Mouse (Mus musculus): ENCODE data around the gene Ust. TPM values are rescaled to one million over a fixed set of nuclear protein-coding genes. Genes with fewer than 3 reads are reported as not detected.

The Ust gene
- polyA plus RNA-seq, 1 experiment from 2014 or later = 9.0 TPM

DNA sequence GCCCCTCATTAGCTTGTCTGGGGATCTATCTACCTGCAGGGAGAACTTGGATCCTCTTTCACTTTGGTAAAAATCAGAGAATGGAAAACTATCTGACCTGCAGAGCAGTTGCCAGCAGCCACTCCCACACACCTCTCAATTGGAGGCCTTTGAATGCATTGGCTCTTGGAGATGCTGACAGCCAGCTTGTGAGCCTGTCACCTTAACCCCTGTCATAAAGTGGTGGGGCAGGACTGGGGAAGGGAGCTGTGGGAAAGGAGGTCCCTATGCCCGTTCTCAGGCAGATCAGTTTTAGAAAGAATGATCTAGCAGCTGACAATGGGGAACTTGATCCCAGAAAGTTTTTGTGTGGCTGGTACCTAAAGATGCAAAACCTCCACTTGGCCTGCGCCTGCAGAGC, 31.2 kb downstream of the Ust start:
- WGBS = 39% methylated on average over 2 of the region's 2 CpGs
- Histone ChIP-seq H3K9ac (ENCODE audit: low read depth, low read length) (no peak overlapping the region), H3K4me3 (ENCODE audit: low read length) (no peak overlapping the region), H3K36me3 (ENCODE audit: control insufficient read depth, insufficient read depth, low read length) (no peaks in the 10 kb centered on the region), H3K27me3 (ENCODE audit: control insufficient read depth, insufficient read depth, low read length) (no peaks in the 10 kb centered on the region), H3K27ac (ENCODE audit: low read depth, low read length) (no peak overlapping the region), H3K4me2 (replicated peaks; ENCODE audit: low read depth, low read length) (no peak overlapping the region), H3K4me1 (ENCODE audit: control insufficient read depth, insufficient read depth, low read length) (no peaks in the 10 kb centered on the region), H3K9me3 (ENCODE audit: control insufficient read depth, low read length) (no peaks in the 10 kb centered on the region)
- no peak for ATAC-seq (ENCODE audit: low FRiP score, low TSS enrichment)

DNA sequence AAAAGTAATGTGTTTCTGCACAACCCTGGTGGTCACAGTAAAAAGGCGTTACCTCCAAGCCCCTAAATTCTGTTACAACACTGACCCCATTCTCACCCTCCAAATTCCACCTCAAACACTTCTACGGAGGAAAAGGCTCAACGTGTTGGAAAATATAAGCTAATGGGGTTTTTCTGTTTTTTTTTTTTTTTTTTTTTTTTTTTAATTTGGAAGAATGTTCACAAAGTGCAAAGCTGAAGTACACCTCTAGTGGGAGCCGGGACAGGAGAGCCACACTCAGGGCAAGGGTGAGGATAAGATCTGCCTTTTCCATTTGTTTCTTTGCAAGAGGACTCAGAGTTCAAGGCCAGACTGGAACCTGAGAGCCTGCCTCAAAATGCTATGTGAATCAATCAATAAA, 34.1 kb downstream of the Ust start:
- no peaks in the 10 kb centered on the region for H3K36me3 ChIP-seq (ENCODE audit: control insufficient read depth, insufficient read depth, low read length)
- ATAC-seq (ENCODE audit: low FRiP score, low TSS enrichment) = no peak
- H3K4me1 ChIP-seq (ENCODE audit: control insufficient read depth, insufficient read depth, low read length) = no peaks in the 10 kb centered on the region
- H3K4me3 ChIP-seq (ENCODE audit: low read length) = no peak overlapping the region
- H3K9ac ChIP-seq (ENCODE audit: low read depth, low read length) = no peak overlapping the region
- no peaks in the 10 kb centered on the region for H3K9me3 ChIP-seq (ENCODE audit: control insufficient read depth, low read length)
- H3K27me3 ChIP-seq (ENCODE audit: control insufficient read depth, insufficient read depth, low read length) = no peaks in the 10 kb centered on the region
- H3K4me2 ChIP-seq (replicated peaks; ENCODE audit: low read depth, low read length) = no peak overlapping the region
- no peak overlapping the region for H3K27ac ChIP-seq (ENCODE audit: low read depth, low read length)
- WGBS = 82% methylated on average over 4 of the region's 4 CpGs

GRCm38 (mm10) chr10:8482779-8483178, 35.8 kb downstream of the Ust start:
- WGBS = 92% methylated on average over 4 of the region's 4 CpGs
- no peak overlapping the region for H3K4me2 ChIP-seq (replicated peaks; ENCODE audit: low read depth, low read length)
- no peak for ATAC-seq (ENCODE audit: low FRiP score, low TSS enrichment)

DNA sequence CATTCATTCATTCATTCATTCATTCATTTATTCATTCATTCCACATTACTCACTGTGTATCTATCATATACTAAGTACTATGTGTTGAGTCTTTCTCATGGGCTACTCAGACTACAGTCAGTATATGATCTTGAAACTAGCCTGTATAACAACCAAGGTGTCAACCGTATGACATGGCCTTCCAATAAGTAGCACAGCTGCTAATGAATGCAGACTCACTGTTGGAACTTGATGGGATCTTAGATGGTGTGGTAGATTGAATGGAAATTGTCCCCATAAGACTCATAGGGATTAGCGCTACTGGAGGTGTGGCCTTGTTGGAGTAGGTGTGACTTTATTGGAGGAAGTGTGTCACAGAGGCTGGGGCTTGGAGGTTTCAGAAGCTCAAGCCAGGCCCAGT, 38.8 kb downstream of the Ust start:
- H3K4me2 ChIP-seq (replicated peaks; ENCODE audit: low read depth, low read length) = no peak overlapping the region
- 99% methylated on average over 2 of the region's 2 CpGs for WGBS
- no peak overlapping the region for H3K9ac ChIP-seq (ENCODE audit: low read depth, low read length)
- H3K9me3 ChIP-seq (ENCODE audit: control insufficient read depth, low read length) = no peaks in the 10 kb centered on the region
- H3K27ac ChIP-seq (ENCODE audit: low read depth, low read length) = no peak overlapping the region
- H3K36me3 ChIP-seq (ENCODE audit: control insufficient read depth, insufficient read depth, low read length) = no peaks in the 10 kb centered on the region
- H3K4me3 ChIP-seq (ENCODE audit: low read length) = no peak overlapping the region
- H3K4me1 ChIP-seq (ENCODE audit: control insufficient read depth, insufficient read depth, low read length) = no peaks in the 10 kb centered on the region
- no peak for ATAC-seq (ENCODE audit: low FRiP score, low TSS enrichment)
- H3K27me3 ChIP-seq (ENCODE audit: control insufficient read depth, insufficient read depth, low read length) = no peaks in the 10 kb centered on the region

More at GRCm38 (mm10) chr10:8482779-8483178, 35.8 kb downstream of the Ust start:
- Histone ChIP-seq H3K27me3 (ENCODE audit: control insufficient read depth, insufficient read depth, low read length) (no peaks in the 10 kb centered on the region), H3K9me3 (ENCODE audit: control insufficient read depth, low read length) (no peaks in the 10 kb centered on the region), H3K4me1 (ENCODE audit: control insufficient read depth, insufficient read depth, low read length) (no peaks in the 10 kb centered on the region), H3K36me3 (ENCODE audit: control insufficient read depth, insufficient read depth, low read length) (no peaks in the 10 kb centered on the region), H3K27ac (ENCODE audit: low read depth, low read length) (no peak overlapping the region), H3K9ac (ENCODE audit: low read depth, low read length) (no peak overlapping the region), H3K4me3 (ENCODE audit: low read length) (no peak overlapping the region)

- WGBS = 88% methylated on average over 8 of the region's 8 CpGs
- no peaks in the 10 kb centered on the region for H3K36me3 ChIP-seq (ENCODE audit: control insufficient read depth, insufficient read depth, low read length)
- H3K4me3 ChIP-seq (ENCODE audit: low read length) = no peak overlapping the region
- no peaks in the 10 kb centered on the region for H3K27me3 ChIP-seq (ENCODE audit: control insufficient read depth, insufficient read depth, low read length)
- ATAC-seq (ENCODE audit: low FRiP score, low TSS enrichment) = no peak
- no peaks in the 10 kb centered on the region for H3K4me1 ChIP-seq (ENCODE audit: control insufficient read depth, insufficient read depth, low read length)
- no peak overlapping the region for H3K4me2 ChIP-seq (replicated peaks; ENCODE audit: low read depth, low read length)
- H3K27ac ChIP-seq (ENCODE audit: low read depth, low read length) = no peak overlapping the region
- no peak overlapping the region for H3K9ac ChIP-seq (ENCODE audit: low read depth, low read length)
- H3K9me3 ChIP-seq (ENCODE audit: control insufficient read depth, low read length) = no peaks in the 10 kb centered on the region
Observed at GRCm38 (mm10) chr10:8477936-8478335, 40.7 kb downstream of the Ust start.

GRCm38 (mm10) chr10:8471995-8472394, 46.6 kb downstream of the Ust start:
- H3K27ac ChIP-seq (ENCODE audit: low read depth, low read length) = no peak overlapping the region
- no peak overlapping the region for H3K4me3 ChIP-seq (ENCODE audit: low read length)
- no peak overlapping the region for H3K4me2 ChIP-seq (replicated peaks; ENCODE audit: low read depth, low read length)
- H3K9ac ChIP-seq (ENCODE audit: low read depth, low read length) = no peak overlapping the region
- H3K27me3 ChIP-seq (ENCODE audit: control insufficient read depth, insufficient read depth, low read length) = no peaks in the 10 kb centered on the region
- no peaks in the 10 kb centered on the region for H3K9me3 ChIP-seq (ENCODE audit: control insufficient read depth, low read length)
- no peaks in the 10 kb centered on the region for H3K36me3 ChIP-seq (ENCODE audit: control insufficient read depth, insufficient read depth, low read length)
- WGBS = 90% methylated on average over 12 of the region's 12 CpGs
- no peak for ATAC-seq (ENCODE audit: low FRiP score, low TSS enrichment)
- H3K4me1 ChIP-seq (ENCODE audit: control insufficient read depth, insufficient read depth, low read length) = no peaks in the 10 kb centered on the region

- H3K27ac ChIP-seq (ENCODE audit: low read depth, low read length) = no peak overlapping the region
- ATAC-seq (ENCODE audit: low FRiP score, low TSS enrichment) = no peak
- H3K4me2 ChIP-seq (replicated peaks; ENCODE audit: low read depth, low read length) = no peak overlapping the region
- H3K4me1 ChIP-seq (ENCODE audit: control insufficient read depth, insufficient read depth, low read length) = no peaks in the 10 kb centered on the region
- H3K4me3 ChIP-seq (ENCODE audit: low read length) = no peak overlapping the region
- no peaks in the 10 kb centered on the region for H3K9me3 ChIP-seq (ENCODE audit: control insufficient read depth, low read length)
- H3K36me3 ChIP-seq (ENCODE audit: control insufficient read depth, insufficient read depth, low read length) = no peaks in the 10 kb centered on the region
- no peak overlapping the region for H3K9ac ChIP-seq (ENCODE audit: low read depth, low read length)
- WGBS = 84% methylated on average over 5 of the region's 5 CpGs
- no peaks in the 10 kb centered on the region for H3K27me3 ChIP-seq (ENCODE audit: control insufficient read depth, insufficient read depth, low read length)
Observed at GRCm38 (mm10) chr10:8471012-8471411, 47.6 kb downstream of the Ust start.

DNA sequence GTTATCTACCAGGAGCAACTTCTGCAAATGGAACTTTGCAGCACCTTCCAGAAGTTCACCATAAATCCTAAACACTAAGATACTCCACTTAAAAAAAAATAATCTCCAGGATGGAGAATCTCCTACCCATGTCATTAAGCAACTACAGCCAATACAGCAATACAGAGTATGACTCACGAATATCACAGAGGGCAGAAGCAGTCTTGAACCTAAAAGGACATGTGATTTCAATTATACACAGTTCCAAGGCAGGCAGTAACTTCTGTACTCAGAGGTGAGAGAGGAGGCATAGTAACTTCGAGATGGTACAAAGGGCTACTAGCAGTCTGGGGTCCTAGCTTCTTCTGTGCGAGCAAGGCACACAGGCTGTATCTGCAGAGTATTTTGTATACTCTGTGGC, 49.1 kb downstream of the Ust start:
- Histone ChIP-seq H3K9ac (ENCODE audit: low read depth, low read length) (no peak overlapping the region), H3K27me3 (ENCODE audit: control insufficient read depth, insufficient read depth, low read length) (no peaks in the 10 kb centered on the region), H3K4me3 (ENCODE audit: low read length) (no peak overlapping the region), H3K9me3 (ENCODE audit: control insufficient read depth, low read length) (no peaks in the 10 kb centered on the region), H3K27ac (ENCODE audit: low read depth, low read length) (no peak overlapping the region), H3K4me2 (replicated peaks; ENCODE audit: low read depth, low read length) (no peak overlapping the region), H3K4me1 (ENCODE audit: control insufficient read depth, insufficient read depth, low read length) (no peaks in the 10 kb centered on the region), H3K36me3 (ENCODE audit: control insufficient read depth, insufficient read depth, low read length) (no peaks in the 10 kb centered on the region)
- 80% methylated on average over 3 of the region's 3 CpGs for WGBS
- no peak for ATAC-seq (ENCODE audit: low FRiP score, low TSS enrichment)

- no peaks in the 10 kb centered on the region for H3K27me3 ChIP-seq (ENCODE audit: control insufficient read depth, insufficient read depth, low read length)
- no peak overlapping the region for H3K27ac ChIP-seq (ENCODE audit: low read depth, low read length)
- no peaks in the 10 kb centered on the region for H3K4me1 ChIP-seq (ENCODE audit: control insufficient read depth, insufficient read depth, low read length)
- ATAC-seq (ENCODE audit: low FRiP score, low TSS enrichment) = no peak
- WGBS = 66% methylated on average over 5 of the region's 5 CpGs
- H3K9ac ChIP-seq (ENCODE audit: low read depth, low read length) = no peak overlapping the region
- no peak overlapping the region for H3K4me2 ChIP-seq (replicated peaks; ENCODE audit: low read depth, low read length)
- H3K9me3 ChIP-seq (ENCODE audit: control insufficient read depth, low read length) = no peaks in the 10 kb centered on the region
- no peak overlapping the region for H3K4me3 ChIP-seq (ENCODE audit: low read length)
- H3K36me3 ChIP-seq (ENCODE audit: control insufficient read depth, insufficient read depth, low read length) = no peaks in the 10 kb centered on the region
Observed at GRCm38 (mm10) chr10:8468651-8469386, 49.8 kb downstream of the Ust start.
